Mouse (Mus musculus) C2C12 (cell line): ENCODE measurements at regions not wholly inside any gene's neighbourhood (a gene's known extent, or its start where the extent isn't known, plus 50 kb on each side); places are given as distances from the start of the nearest gene placed in this dataset.

Source experiments
- CEBPB ChIP-seq: IDR thresholded peaks from one replicate; pipeline ENCODE4 v1.6.1; 2011; ENCODE audit warnings: low read depth, mild to moderate bottlenecking, control low read depth, moderate library complexity
- CTCF ChIP-seq: IDR thresholded peaks from one replicate; pipeline ENCODE4 v1.5.1; 2011; ENCODE audit not compliant: control insufficient read depth, insufficient read depth, insufficient read length
- MAX ChIP-seq: IDR thresholded peaks from one replicate; pipeline ENCODE4 v1.6.1; 2011; ENCODE audit warnings: mild to moderate bottlenecking, control low read depth

- TF ChIP-seq CEBPB (no peak), MAX (no peak), CTCF (no peak)
These were observed 222.8 kb downstream of the Brms1l start for GRCm38 (mm10) chr12:56058876-56059275.
